Mouse (Mus musculus) heart, postnatal 0 days (tissue): ENCODE measurements around the gene Pde4d.

Experiments
- CTCF ChIP-seq: IDR thresholded peaks from 2 replicates; pipeline ENCODE4 v1.5.1; 2016; ENCODE audit warnings: antibody characterized with exemption, control low read depth, low read depth
- EP300 ChIP-seq: IDR thresholded peaks from 2 replicates; pipeline ENCODE4 v1.6.1; 2016; ENCODE audit warnings: antibody characterized with exemption, low read depth

- TF ChIP-seq CTCF: no peak
- no peak for TF ChIP-seq EP300
Observed at GRCm38 (mm10) chr13:108860737-108861136, 411.0 kb downstream of the Pde4d start.
